Mouse (Mus musculus): Measurements from ENCODE around the gene Rabggtb.
"Not testable (repeated sequence)": the region's sequence is repeated elsewhere in the genome, so short reads cannot be mapped to it uniquely, and the experiment has no call there.

Gene Rabggtb

DNA sequence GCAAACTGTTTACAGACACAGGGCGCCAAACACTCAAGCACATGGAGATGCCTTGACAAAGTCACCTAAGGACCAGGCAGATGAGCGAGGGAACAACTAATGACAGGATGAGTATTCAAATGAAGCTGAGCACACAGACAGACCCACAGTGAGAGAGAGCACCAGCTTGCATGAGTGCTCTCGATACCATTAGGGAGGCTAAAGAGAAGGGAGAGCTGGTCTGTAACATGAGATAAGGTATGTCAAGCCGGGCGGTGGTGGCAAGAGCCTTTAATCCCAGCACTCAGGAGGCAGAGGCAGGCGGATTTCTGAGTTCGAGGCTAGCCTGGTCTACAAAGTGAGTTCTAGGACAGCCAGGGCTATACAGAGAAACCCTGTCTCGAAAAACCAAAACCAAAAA is 52.4 kb downstream of the Rabggtb start:
- DNase-seq = not testable (repeated sequence)

DNA sequence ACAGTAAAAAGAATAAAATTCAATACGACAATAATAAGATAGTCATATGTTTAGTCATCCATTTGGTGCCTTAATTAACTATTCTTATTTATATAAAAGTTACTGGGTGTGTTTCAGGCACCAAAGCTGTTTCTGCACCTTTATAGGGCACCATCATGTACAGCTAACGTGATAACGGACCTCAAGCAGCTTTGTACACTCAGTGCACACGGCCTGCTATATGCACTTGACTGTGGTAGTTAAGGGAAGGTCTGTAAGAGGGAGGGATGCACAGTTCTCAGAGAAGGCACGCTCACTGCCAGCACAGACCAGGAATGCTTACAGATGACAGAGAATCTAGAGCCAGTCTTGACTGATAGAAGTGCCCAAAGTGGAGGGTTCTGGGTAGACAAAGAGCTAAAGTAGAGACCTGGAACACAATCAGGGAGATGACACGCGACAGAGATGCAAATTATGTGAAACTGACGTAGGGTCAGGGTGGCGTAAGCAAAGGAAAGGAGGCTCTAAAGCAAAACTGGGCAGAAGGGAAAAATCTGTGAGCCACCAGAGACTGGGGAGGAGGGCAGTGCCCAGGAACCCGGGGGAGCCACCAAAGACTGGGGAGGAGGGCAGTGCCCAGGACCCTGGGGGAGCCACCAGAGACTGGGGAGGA is 54.3 kb downstream of the Rabggtb start:
- no peak for DNase-seq

Measured in cerebellum, postnatal 25 days (tissue).